Mouse (Mus musculus): ENCODE data around the gene Cideb. TPM values are rescaled to one million over a fixed set of nuclear protein-coding genes. Genes with fewer than 3 reads are reported as not detected.

The Cideb gene
- polyA plus RNA-seq, 1 experiment from 2014 or later: 8.1 TPM

DNA sequence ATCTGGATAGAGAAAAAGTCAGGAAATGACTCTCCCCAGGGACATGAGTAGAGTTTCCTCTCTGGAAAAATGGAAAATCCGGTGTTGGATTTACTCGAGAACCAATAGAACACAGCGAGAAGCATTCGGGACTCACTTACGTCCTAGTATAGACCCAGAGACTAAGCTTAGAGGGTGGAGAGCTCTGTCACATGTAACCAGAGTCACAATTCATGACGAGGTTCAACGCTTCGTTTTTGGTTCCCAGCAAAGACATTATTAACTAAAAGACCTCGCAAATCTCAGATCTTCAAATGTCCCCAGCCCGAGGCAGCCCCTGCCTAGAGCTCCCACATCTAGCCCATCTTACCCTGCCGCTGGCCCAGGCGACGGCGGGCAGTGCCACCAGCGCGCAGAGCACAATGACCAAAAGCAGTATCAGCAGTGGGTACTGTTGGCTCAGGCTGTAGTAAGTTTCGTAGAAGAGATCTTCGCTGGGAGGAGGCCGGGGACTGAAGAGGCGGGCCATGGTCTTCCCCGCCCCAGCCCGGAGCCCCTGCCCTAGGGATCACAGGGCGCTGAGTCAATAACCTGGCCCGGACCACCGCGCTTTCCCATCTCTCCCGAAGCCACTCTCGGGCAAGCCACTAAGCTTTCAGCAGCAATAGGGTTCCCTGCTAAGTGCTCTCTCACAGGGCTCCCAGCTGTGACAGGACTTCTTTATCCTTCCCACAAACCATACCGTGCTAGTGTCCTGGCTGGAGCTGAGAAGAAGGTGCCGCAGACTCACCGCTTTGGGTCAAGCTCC is 25.1 kb upstream of the Cideb start:
- Histone ChIP-seq H3K36me3 (ENCODE audit: control insufficient read depth, insufficient read depth, low read length) (no peaks in the 10 kb centered on the region), H3K9ac (ENCODE audit: low read length) (peak overlapping the region; percentile 44), H3K4me2 (ENCODE audit: low read length) (peak overlapping the region; percentile 79), H3K4me3 (ENCODE audit: low read depth, low read length) (peak overlapping the region; percentile 45), H3K9me3 (ENCODE audit: control insufficient read depth, low read length) (no peaks in the 10 kb centered on the region), H3K27me3 (replicated peaks; ENCODE audit: control insufficient read depth, insufficient read depth, low read length) (peaks cover 25% of the 10 kb centered on the region), H3K4me1 (replicated peaks; ENCODE audit: control insufficient read depth, insufficient read depth, low read length) (peaks cover 19% of the 10 kb centered on the region), H3K27ac (ENCODE audit: low read depth) (peak overlapping the region; percentile 33; the same call in 1 of the 2 replicates)
- ATAC-seq (replicated peaks; ENCODE audit: low FRiP score, low TSS enrichment, low read depth) (no peak; the same call in 1 of the 2 replicates), DNase-seq (ENCODE audit: low spot score) (peak; percentile 66)
- 3% methylated on average over 29 of the region's 31 CpGs for WGBS

DNA sequence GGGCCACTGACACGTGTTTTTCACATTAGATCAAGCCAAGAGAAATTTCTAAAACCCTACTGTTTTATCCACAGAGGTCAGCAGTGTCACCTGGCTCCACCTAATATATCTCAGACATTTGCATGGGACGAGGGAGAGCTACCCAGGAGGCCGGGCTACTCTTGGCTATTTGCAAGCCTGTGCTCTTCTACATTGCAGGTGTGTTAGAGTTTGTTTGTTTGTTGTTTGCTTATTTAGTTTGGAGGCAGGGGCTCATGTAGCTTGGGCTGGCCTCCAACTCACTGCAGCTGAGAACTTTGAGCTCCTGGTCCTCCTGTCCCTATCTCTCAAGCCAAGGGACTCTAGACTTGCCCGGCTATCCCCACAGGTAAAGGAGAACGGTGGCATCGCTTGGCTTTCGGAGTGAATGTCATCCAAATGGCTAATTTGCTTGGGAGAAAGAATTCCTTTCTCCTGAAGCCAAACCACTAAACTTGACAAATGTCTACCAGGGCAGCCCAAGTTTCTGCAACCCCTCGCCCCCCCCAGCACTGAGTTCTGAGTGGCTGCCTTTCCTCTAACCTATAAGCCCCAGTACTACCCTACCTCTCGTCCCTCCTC is 24.2 kb upstream of the Cideb start:
- ATAC-seq (replicated peaks; ENCODE audit: low FRiP score, low TSS enrichment, low read depth) (no peak), DNase-seq (ENCODE audit: low spot score) (no peak)
- H3K9me3 ChIP-seq (ENCODE audit: control insufficient read depth, low read length): no peaks in the 10 kb centered on the region
- H3K9ac ChIP-seq (ENCODE audit: low read length): peak overlapping the region; percentile 17; the same call in 1 of the 2 replicates
- H3K27me3 ChIP-seq (replicated peaks; ENCODE audit: control insufficient read depth, insufficient read depth, low read length): peaks cover 21% of the 10 kb centered on the region
- WGBS: 63% methylated on average over 9 of the region's 9 CpGs
- no peaks in the 10 kb centered on the region for H3K36me3 ChIP-seq (ENCODE audit: control insufficient read depth, insufficient read depth, low read length)
- H3K4me1 ChIP-seq (replicated peaks; ENCODE audit: control insufficient read depth, insufficient read depth, low read length): peaks cover 19% of the 10 kb centered on the region
- H3K27ac ChIP-seq (ENCODE audit: low read depth): no peak overlapping the region
- H3K4me2 ChIP-seq (ENCODE audit: low read length): peak overlapping the region; percentile 79
- peak overlapping the region; percentile 45 for H3K4me3 ChIP-seq (ENCODE audit: low read depth, low read length)

DNA sequence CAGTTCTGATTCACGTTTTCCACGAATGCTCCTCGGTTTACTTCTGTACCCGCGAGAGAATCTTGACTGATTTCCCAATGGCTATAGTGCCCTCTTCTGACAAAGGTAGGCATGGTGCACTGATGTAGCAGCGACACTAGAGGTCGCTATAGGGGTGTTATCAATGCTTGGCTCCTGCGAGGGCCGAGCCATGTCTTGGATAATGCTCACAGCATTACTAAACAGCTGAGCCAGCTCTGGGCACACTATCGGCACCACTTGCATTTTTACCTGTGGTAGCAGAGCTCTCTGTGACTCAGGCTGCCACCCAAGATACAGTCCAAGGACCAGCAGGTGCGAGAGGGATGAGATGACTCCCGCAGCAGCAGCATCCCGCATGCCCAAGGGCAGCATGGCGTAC is 23.1 kb upstream of the Cideb start:
- peaks cover 23% of the 10 kb centered on the region for H3K4me1 ChIP-seq (replicated peaks; ENCODE audit: control insufficient read depth, insufficient read depth, low read length)
- peak overlapping the region; percentile 26 for H3K4me2 ChIP-seq (ENCODE audit: low read length)
- DNase-seq (ENCODE audit: low spot score) (peak; percentile 77), ATAC-seq (replicated peaks; ENCODE audit: low FRiP score, low TSS enrichment, low read depth) (no peak)
- WGBS: 15% methylated on average over 14 of the region's 14 CpGs
- no peak overlapping the region for H3K9ac ChIP-seq (ENCODE audit: low read length)
- H3K27ac ChIP-seq (ENCODE audit: low read depth): no peak overlapping the region
- H3K27me3 ChIP-seq (replicated peaks; ENCODE audit: control insufficient read depth, insufficient read depth, low read length): peaks cover 16% of the 10 kb centered on the region
- H3K36me3 ChIP-seq (ENCODE audit: control insufficient read depth, insufficient read depth, low read length): no peaks in the 10 kb centered on the region
- H3K9me3 ChIP-seq (ENCODE audit: control insufficient read depth, low read length): no peaks in the 10 kb centered on the region
- H3K4me3 ChIP-seq (ENCODE audit: low read depth, low read length): no peak overlapping the region

DNA sequence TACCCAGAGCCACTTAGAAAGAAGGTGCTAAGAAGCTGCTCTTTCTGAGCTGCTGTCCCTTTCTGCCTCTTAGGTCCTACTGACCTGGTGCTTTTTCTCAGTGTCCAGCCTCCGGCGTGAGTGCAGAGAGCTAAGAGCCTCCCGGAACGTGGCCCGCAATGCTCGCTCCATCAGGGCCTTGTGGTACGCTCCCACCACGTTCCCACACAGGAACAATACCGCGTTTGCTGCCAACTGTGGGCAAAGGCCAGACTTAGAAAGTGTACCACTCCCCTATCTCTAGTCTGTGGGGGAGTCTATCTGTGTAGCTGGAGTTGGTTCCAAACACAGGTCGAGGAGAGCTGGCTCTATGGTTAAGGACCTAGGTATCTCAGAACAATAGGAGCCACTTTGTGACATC is 22.5 kb upstream of the Cideb start:
- Histone ChIP-seq H3K27ac (ENCODE audit: low read depth) (no peak overlapping the region), H3K4me1 (replicated peaks; ENCODE audit: control insufficient read depth, insufficient read depth, low read length) (peaks cover 23% of the 10 kb centered on the region), H3K4me2 (ENCODE audit: low read length) (no peak overlapping the region), H3K9ac (ENCODE audit: low read length) (no peak overlapping the region), H3K36me3 (ENCODE audit: control insufficient read depth, insufficient read depth, low read length) (no peaks in the 10 kb centered on the region), H3K9me3 (ENCODE audit: control insufficient read depth, low read length) (no peaks in the 10 kb centered on the region), H3K4me3 (ENCODE audit: low read depth, low read length) (no peak overlapping the region), H3K27me3 (replicated peaks; ENCODE audit: control insufficient read depth, insufficient read depth, low read length) (peaks cover 12% of the 10 kb centered on the region)
- WGBS: 82% methylated on average over 11 of the region's 11 CpGs
- ATAC-seq (replicated peaks; ENCODE audit: low FRiP score, low TSS enrichment, low read depth): no peak
- DNase-seq (ENCODE audit: low spot score): no peak

DNA sequence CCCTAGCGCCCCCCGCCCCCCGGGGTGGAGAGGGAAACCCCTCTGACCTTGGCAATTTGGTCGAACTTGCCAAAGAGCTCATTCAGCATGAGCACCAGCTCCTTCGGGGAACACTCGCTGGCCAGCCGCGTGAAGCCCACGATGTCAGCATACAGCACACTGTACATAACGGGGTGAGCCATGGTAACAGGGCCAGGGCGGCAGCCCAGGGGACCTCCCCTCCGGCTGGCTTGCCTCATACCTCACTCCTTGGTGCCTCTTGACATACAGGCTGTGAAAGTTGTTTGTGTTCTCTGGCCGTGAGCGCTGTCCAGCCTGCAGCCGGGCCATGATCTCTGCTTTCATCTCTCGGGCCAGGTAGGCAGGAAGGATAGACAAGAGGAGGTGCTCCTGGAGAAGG is 21.4 kb upstream of the Cideb start:
- DNase-seq (ENCODE audit: low spot score) (no peak), ATAC-seq (replicated peaks; ENCODE audit: low FRiP score, low TSS enrichment, low read depth) (no peak)
- Histone ChIP-seq H3K4me2 (ENCODE audit: low read length) (no peak overlapping the region), H3K4me1 (replicated peaks; ENCODE audit: control insufficient read depth, insufficient read depth, low read length) (peaks cover 23% of the 10 kb centered on the region), H3K36me3 (ENCODE audit: control insufficient read depth, insufficient read depth, low read length) (no peaks in the 10 kb centered on the region), H3K9me3 (ENCODE audit: control insufficient read depth, low read length) (no peaks in the 10 kb centered on the region), H3K4me3 (ENCODE audit: low read depth, low read length) (no peak overlapping the region), H3K9ac (ENCODE audit: low read length) (no peak overlapping the region), H3K27me3 (replicated peaks; ENCODE audit: control insufficient read depth, insufficient read depth, low read length) (peaks cover 10% of the 10 kb centered on the region; the same call in 1 of the 2 replicates), H3K27ac (ENCODE audit: low read depth) (no peak overlapping the region)
- whole genome bisulfite sequencing: 67% methylated on average over 16 of the region's 16 CpGs

DNA sequence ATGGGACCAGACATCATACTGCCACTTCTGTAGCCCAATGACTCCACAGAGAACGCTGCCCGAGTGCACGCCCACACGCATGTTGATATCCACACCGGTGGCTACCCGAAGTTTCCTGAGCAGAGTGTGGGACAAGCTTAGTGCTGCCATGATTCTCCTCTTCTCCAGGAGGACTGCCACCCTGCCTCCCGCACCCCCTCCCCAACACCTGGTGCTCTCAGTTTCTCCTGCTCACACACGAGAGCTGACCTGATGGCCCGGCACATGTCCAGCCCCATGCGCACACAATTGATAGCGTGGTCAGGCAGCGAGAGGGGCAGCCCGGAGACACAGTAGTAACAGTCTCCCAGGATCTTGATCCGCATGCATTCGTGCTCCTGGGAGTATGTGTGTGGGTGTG is 20.4 kb upstream of the Cideb start:
- Histone ChIP-seq H3K27ac (ENCODE audit: low read depth) (no peak overlapping the region), H3K9ac (ENCODE audit: low read length) (no peak overlapping the region), H3K9me3 (ENCODE audit: control insufficient read depth, low read length) (no peaks in the 10 kb centered on the region), H3K27me3 (replicated peaks; ENCODE audit: control insufficient read depth, insufficient read depth, low read length) (peaks cover under 1% of the 10 kb centered on the region; the same call in 1 of the 2 replicates), H3K4me1 (replicated peaks; ENCODE audit: control insufficient read depth, insufficient read depth, low read length) (peaks cover 19% of the 10 kb centered on the region), H3K4me2 (ENCODE audit: low read length) (no peak overlapping the region), H3K4me3 (ENCODE audit: low read depth, low read length) (no peak overlapping the region), H3K36me3 (ENCODE audit: control insufficient read depth, insufficient read depth, low read length) (no peaks in the 10 kb centered on the region)
- ATAC-seq (replicated peaks; ENCODE audit: low FRiP score, low TSS enrichment, low read depth) (no peak), DNase-seq (ENCODE audit: low spot score) (no peak)
- WGBS: 91% methylated on average over 15 of the region's 15 CpGs

DNA sequence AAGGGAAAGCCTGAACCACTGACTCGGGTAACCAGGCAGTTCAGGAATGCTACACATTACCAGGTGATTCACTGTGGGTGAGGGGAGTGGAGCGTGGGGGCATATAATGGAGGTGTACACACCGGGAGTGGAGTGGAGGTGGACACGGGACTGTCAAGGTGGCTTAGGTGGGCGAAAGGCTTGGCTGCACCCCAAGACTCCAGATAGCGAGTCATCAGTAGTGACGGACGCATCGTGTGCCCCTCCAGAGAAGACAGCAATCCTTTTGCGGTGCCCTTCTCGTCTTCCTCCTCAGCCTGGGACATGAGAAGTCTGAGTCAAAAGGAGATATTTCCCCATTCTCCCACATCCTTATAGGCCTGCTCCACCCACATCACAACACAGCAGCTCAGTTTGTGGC is 19.5 kb upstream of the Cideb start:
- no peak overlapping the region for H3K27ac ChIP-seq (ENCODE audit: low read depth)
- H3K9me3 ChIP-seq (ENCODE audit: control insufficient read depth, low read length): no peaks in the 10 kb centered on the region
- no peak overlapping the region for H3K4me3 ChIP-seq (ENCODE audit: low read depth, low read length)
- no peak overlapping the region for H3K4me2 ChIP-seq (ENCODE audit: low read length)
- H3K36me3 ChIP-seq (ENCODE audit: control insufficient read depth, insufficient read depth, low read length): no peaks in the 10 kb centered on the region
- H3K9ac ChIP-seq (ENCODE audit: low read length): no peak overlapping the region
- 85% methylated on average over 11 of the region's 11 CpGs for WGBS
- H3K27me3 ChIP-seq (replicated peaks; ENCODE audit: control insufficient read depth, insufficient read depth, low read length): no peaks in the 10 kb centered on the region
- DNase-seq (ENCODE audit: low spot score) (no peak), ATAC-seq (replicated peaks; ENCODE audit: low FRiP score, low TSS enrichment, low read depth) (no peak)
- peaks cover 17% of the 10 kb centered on the region for H3K4me1 ChIP-seq (replicated peaks; ENCODE audit: control insufficient read depth, insufficient read depth, low read length)

DNA sequence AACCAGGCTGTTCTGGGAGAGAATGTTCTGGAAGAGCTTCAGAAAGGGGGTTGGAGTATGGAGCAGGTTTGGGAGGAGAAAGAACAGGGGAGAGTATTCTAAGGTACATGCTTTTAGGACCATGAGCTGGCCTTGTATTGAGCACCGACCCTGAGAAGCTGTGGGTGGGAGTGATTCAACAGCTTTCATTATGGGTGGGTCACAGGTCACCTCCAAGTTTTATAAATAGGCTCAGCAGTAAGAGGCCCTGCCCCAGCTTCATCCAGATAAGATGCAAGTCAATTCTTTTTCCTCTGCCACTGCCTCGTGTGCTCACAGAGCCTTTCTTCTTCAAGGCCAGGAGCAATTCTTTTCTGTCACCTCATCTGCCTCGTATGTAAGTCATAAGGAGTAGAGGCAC is 18.9 kb upstream of the Cideb start:
- 16% methylated on average over 3 of the region's 3 CpGs for WGBS
- H3K4me1 ChIP-seq (replicated peaks; ENCODE audit: control insufficient read depth, insufficient read depth, low read length): peaks cover 11% of the 10 kb centered on the region; the same call in 1 of the 2 replicates
- ATAC-seq (replicated peaks; ENCODE audit: low FRiP score, low TSS enrichment, low read depth): no peak
- no peak overlapping the region for H3K27ac ChIP-seq (ENCODE audit: low read depth)
- 0 out of 2 replicates have a peak, but pooled peaks cover 5% of the 10 kb centered on the region for H3K27me3 ChIP-seq (replicated peaks; ENCODE audit: control insufficient read depth, insufficient read depth, low read length)
- no peak for DNase-seq (ENCODE audit: low spot score)
- H3K4me3 ChIP-seq (ENCODE audit: low read depth, low read length): no peak overlapping the region
- H3K9me3 ChIP-seq (ENCODE audit: control insufficient read depth, low read length): no peaks in the 10 kb centered on the region
- no peaks in the 10 kb centered on the region for H3K36me3 ChIP-seq (ENCODE audit: control insufficient read depth, insufficient read depth, low read length)
- no peak overlapping the region for H3K4me2 ChIP-seq (ENCODE audit: low read length)
- no peak overlapping the region for H3K9ac ChIP-seq (ENCODE audit: low read length)
